Mouse (Mus musculus) cerebellum, adult 2 months (tissue): Measurements from ENCODE around the gene Pigh.

Experiments
- CTCF ChIP-seq: fragments of 200-500 bp; IDR thresholded peaks from 2 replicates; pipeline ENCODE4 v1.5.1; 2011; ENCODE audit warnings: low read depth, mild to moderate bottlenecking, control low read depth, low read length, moderate library complexity, borderline replicate concordance; ENCODE audit not compliant: insufficient read depth
- POLR2A ChIP-seq: fragments of 200-500 bp; IDR thresholded peaks from 2 replicates; pipeline ENCODE4 v1.6.1; 2011; ENCODE audit warnings: low read length, control low read depth, borderline replicate concordance; ENCODE audit not compliant: insufficient read depth

- TF ChIP-seq CTCF (no peak), POLR2A (no peak)
Measured at GRCm38 (mm10) chr12:79060766-79061652, 28.4 kb downstream of the Pigh start.
